Mouse (Mus musculus): ENCODE results near the gene Itpkc.
A peak's percentile ranks its signal among the peaks of the same experiment; 100 is the strongest.

Itpkc gene

GRCm38 (mm10) chr7:27165007-27165655 lies 63.3 kb downstream of the Itpkc start:
- no peak for DNase-seq (ENCODE audit: low read depth, low spot score)

- DNase-seq (ENCODE audit: low read depth, low spot score), result no peak
These were observed 64.1 kb downstream of the Itpkc start for GRCm38 (mm10) chr7:27164112-27164947.

GRCm38 (mm10) chr7:27163450-27163805 lies 65.0 kb downstream of the Itpkc start:
- no peak for DNase-seq (ENCODE audit: low read depth, low spot score)

- no peak for DNase-seq (ENCODE audit: low read depth, low spot score)
These were observed 65.5 kb downstream of the Itpkc start for GRCm38 (mm10) chr7:27162780-27163449.

- no peak for DNase-seq (ENCODE audit: low read depth, low spot score)
These were observed 66.7 kb downstream of the Itpkc start for GRCm38 (mm10) chr7:27161744-27162143.

GRCm38 (mm10) chr7:27160921-27161320 lies 67.5 kb downstream of the Itpkc start:
- no peak for DNase-seq (ENCODE audit: low read depth, low spot score)

GRCm38 (mm10) chr7:27159882-27160281 lies 68.6 kb downstream of the Itpkc start:
- DNase-seq (ENCODE audit: low read depth, low spot score), result peak; percentile 82

- DNase-seq (ENCODE audit: low read depth, low spot score), result no peak
These were observed 69.2 kb downstream of the Itpkc start for GRCm38 (mm10) chr7:27159256-27159655.

- DNase-seq (ENCODE audit: low read depth, low spot score), result no peak
These were observed 70.3 kb downstream of the Itpkc start for GRCm38 (mm10) chr7:27158171-27158570.

All from telencephalon, adult 2 months (tissue).